Mouse (Mus musculus) c-Kit-positive CD71-negative TER-119-negative erythroid progenitor cells, embryonic 14.5 days (primary cell): ENCODE measurements around the gene Dcx.

ENCODE experiments used
- DNase-seq: peaks from one replicate; pipeline ENCODE4 v3.0.0-alpha.2; 2013; ENCODE audit warnings: low read depth

The Dcx gene

DNA sequence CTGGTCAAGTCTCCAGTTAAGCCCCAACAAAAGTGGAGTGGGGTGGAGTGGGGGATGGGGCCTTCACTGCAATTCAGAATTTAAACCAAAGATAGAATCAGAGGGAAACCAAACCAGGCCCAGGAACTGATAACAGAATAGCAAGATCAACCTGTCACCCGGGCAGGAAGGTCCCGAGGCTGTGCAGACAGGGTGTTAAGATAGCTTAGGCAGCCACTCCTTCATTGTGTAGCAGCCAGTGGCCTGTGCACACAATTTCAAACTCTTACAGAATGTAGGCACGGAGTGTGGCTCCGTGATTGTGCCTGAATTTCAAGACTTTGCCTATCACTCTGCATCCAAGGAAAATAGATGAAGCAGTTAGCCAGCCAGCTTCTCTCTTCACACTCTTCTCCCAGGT lies 106.6 kb downstream of the Dcx start:
- DNase-seq: no peak

DNA sequence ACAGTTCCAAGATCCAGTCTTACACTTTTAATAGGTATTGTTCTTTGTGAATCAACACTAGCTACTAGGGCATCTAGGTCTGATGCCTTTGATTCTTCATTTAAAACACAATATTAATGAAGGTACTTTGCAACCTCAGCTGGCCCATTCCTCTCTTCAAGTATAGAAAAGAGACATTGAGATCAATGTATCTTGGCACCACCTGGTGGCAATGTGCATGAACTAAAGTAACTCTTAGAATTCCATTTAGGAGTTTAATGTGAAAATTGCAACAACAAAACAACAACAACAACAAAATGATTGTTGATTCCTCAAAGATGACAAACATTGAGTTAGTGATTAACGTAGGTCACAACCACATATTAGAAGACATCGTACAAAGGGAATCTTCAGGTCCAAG lies 114.2 kb downstream of the Dcx start:
- no peak for DNase-seq

- DNase-seq: no peak
These were observed 117.2 kb downstream of the Dcx start for GRCm38 (mm10) chrX:143815948-143816347.
